Mouse (Mus musculus): Measurements from ENCODE around the gene Trim27. TPM values are rescaled to one million over a fixed set of nuclear protein-coding genes. Genes with fewer than 3 reads are reported as not detected.

Gene Trim27
- polyA plus RNA-seq, 2 experiments from 2014 or later = 16.2 to 18.4 TPM

GRCm38 (mm10) chr13:21172241-21173027 is 6.8 kb upstream of the Trim27 start:
- no peak for ATAC-seq

- no peak for ATAC-seq
Observed at GRCm38 (mm10) chr13:21173072-21173471, 6.2 kb upstream of the Trim27 start.

DNA sequence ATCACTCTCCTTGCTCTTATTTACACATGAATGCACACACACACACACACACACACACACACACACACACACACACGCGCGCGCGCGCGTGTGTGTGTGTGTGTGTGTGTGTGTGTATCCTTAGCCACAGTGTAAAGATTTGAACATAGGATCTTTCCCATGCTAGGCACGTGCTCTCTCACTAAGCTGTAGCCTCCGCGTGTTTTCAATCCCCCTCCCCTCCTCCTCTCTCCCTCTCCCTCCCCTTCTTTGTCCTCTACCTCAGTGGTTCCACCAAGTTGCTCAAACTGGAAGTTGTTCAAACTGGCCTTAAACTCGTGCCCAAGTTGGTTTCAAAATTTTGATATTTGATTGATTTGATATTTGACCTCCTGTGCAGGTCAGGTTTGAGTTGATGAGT is 2.5 kb upstream of the Trim27 start:
- no peak for ATAC-seq

DNA sequence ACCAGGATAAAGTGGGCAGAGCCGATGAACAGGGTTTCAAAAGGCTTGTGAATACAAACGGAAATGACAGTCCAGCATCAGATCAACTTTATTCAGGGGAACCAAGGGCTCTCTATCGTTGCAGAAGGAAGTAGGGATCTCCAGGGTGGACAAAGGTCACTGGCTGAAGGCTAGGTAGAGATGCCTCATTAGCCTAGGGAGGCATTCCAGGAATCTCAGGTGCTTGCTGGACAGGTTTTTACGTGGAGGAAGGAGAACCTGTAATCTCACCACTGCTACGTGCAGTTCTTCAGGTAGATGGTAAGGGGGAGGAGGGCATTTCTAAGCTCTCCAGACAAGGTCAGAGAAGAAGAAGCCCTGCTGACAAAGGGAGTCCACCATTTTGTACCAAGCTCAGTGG is 1.6 kb upstream of the Trim27 start:
- no peak for ATAC-seq

GRCm38 (mm10) chr13:21178364-21178763 is 881 bp upstream of the Trim27 start:
- ATAC-seq = no peak

DNA sequence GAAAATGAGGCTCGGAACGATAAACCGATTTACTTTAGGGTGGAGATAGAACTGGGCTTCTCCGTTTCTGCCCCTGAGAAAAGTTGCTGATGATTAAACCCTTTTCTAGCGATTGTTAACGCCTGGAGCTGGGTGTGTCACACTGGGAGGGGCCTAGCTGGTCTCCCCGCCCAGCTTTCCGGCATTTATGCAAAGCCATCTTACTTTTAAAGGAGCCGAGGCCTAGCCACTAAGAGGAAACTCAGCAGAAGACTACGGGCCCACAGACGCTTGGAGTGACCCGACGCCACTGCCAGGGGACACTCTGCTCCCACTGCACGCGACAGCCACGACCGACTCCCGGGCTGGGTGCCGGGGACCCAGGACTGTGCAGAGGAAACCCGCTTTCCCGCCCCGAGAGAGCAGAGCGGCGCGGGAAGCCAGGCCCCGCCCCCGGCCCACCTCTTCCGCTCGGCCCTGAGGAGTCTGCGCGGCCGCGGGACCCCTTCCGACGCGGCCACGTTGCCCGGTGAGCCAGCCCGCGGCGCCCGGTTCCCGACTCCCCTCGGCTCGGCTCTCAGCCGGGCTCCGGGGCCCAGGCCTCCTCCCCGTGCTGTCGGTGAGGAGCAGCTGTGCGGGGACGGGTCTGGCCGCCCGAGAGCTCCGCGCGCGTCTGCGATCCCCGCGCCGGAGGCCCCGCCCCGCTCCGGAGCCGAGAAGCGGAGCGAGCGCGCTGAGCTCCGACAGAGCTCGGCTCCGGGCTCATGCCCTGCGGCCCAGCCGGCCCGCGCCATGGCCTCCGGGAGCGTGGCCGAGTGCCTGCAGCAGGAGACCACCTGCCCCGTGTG is 692 bp downstream of the Trim27 start:
- peak; percentile 83 for ATAC-seq

DNA sequence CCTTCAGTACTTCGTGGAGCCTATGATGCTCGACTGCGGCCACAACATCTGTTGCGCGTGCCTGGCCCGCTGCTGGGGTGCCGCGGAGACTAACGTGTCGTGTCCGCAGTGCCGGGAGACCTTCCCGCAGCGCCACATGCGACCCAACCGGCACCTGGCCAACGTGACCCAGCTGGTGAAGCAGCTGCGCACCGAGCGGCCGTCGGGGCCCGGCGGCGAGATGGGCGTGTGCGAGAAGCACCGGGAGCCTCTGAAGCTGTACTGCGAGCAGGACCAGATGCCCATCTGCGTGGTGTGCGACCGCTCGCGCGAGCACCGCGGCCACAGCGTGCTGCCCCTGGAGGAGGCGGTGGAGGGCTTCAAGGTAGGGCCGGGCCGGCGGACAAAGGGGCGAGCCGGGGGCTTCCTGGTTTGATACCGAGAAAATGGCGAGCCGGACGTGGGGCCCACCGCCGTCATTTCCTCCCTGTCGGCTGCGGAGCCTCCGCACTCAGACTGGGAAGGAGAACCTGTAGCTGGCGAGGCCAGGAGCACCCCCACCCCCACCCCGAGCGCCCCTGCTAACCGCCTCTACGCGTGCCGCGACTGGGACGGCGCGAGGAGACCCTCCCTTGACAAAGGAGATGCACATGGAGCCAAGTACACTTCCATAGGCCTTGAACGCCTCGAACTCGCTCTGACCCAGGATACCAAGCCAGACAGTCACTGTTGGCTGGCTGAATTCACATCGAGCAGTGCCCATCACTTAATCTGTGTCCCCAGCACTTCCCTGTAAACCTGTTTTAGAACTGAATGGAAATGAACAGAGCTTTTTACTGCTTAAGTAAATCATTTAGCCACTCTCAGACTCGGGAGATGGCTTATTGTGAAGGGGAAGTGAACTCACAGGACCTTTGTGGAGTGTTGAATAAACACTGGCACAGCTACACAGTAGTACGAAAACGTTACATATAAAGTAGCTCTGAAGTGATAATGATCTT is 1.6 kb downstream of the Trim27 start:
- ATAC-seq = peak; percentile 48

- ATAC-seq = no peak
Observed at GRCm38 (mm10) chr13:21181996-21182395, 2.8 kb downstream of the Trim27 start.

DNA sequence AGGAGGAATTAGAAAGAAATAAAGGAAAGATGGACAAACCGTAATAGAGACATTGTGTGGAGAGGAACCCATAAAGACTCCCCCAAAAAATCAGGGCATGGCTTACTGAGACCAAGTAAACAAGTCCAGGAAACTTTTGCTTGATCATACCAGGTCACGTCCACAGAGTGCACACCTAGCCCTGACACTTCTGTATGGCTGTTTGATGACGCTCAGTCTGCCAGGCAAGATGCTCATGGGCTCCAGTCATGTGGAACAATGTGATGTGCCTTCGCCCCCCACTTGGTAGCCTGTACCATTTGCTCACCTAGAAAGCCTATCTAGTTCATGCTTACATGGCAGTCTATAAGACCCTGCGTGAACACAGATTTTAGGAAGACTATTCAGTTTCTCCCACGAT is 3.8 kb downstream of the Trim27 start:
- no peak for ATAC-seq

- no peak for ATAC-seq
Observed at GRCm38 (mm10) chr13:21183661-21184060, 4.4 kb downstream of the Trim27 start.

GRCm38 (mm10) chr13:21185521-21185920 is 6.3 kb downstream of the Trim27 start:
- ATAC-seq = no peak

GRCm38 (mm10) chr13:21195406-21196228 is 16.4 kb downstream of the Trim27 start:
- no peak for ATAC-seq

DNA sequence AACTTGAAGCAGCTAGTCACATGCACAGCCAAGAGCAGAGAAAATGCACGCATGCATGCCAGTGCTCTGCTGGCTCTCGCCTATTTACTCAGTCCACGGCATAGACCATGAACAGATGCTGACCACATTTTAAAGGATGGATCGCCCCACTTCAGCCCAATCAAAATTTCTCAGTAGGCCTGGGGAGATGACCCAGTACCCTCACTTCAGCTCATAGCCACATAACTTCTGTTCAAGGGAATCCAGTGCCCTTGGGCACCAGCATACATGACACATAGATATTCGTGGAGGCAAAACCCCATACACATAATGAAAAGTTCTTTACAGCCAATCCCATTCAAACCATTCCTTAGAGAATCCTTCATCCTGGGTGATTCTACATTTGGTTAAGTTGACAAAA is 18.5 kb downstream of the Trim27 start:
- ATAC-seq = no peak

DNA sequence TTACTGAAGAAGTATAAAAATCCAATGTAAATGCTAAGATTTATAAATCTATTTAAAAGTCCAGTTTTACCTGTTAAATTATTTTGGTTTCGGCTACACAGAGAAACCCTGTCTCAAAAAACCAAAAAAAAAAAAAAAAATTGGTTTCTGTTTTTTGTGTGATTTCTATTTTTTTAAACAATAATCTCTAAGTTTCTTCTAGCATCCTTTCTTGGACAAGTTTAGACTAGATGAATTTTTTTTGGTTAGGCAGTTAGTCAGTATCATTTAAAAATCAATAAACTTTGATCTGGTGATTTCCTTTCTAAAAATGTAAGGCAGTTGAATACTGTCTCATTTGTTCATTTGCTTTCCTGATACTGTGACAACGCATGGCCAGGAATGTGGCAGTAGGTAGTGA is 19.1 kb downstream of the Trim27 start:
- no peak for ATAC-seq

DNA sequence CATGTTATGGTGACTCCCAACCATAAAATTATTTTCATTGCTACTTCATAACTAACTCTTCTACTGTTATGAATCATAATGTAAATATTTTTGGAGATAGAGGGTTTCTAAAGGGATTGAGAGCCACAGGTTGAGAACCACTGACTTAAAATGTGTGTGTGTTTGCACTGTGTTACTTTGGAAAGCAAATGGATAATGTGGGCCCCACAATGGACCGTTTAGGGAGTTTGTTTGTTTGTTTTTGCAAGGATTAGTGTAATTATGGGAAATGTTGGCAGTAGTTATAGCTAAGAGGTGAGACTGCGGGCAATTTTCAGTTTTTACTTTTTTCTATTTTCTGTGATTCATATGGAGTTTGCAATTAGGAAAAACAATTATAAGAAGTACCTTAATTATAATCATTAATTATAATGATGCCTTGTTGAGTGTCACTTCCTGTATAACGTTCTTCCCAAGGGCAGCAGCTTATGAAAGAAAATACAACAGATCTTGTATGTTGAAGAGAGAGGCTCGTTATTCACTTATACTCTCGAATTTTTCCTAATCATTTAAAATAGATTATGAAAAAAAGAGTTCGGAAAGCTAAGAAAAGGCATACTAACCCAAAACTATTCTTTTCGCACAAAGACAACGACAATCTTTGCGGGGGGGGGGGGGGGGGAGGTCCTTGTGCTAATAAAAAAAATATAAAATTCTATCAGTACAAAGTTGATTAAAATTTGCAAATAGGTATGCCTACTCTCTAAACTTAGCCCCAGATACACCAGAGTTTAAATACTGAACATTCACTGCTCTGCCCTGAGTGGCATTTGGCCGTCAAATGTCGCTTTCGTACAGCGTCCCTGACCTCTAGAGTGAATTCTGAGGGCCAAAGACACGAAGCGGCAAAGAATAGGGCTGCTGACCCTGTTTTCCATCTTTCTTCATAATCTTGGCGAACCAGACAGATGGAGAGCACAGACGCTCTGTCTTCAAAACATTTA is 20.1 kb downstream of the Trim27 start:
- no peak for ATAC-seq

GRCm38 (mm10) chr13:21200043-21200999 is 21.1 kb downstream of the Trim27 start:
- peak; percentile 86 for ATAC-seq

DNA sequence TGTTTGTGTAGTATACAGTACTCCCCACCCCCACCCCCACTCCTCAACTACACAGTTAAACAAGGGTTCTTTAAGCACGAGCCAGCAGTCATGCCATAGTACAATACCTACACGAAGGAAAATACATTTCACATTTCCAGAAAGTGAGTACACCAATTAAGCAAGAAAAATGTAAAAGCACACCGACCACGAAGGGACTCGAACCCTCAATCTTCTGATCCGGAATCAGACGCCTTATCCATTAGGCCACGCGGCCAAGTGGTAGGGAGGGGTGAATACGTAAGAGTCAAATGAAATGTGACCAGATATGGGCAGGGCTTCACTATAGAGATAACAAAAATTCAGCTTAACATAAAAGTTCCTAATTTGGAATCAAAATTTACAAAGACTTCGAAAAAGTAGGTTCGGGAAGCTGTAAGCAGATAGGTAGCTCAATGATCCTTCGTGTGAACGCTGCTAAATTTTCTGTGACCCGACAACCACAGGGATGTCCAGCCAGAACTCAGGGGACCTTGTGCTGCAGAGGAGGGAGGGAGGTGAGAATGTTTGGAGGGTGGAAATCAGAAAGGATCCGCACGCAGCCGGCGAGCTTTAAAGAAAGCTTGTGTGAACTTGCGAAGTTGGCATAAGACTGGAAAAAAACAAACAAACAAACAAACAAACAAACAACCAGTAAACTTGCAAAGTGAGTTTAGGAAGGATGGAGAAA is 36.2 kb downstream of the Trim27 start:
- ATAC-seq = no peak

GRCm38 (mm10) chr13:21216781-21217180 is 37.5 kb downstream of the Trim27 start:
- ATAC-seq = no peak
